Mouse (Mus musculus): ENCODE results near the gene Spryd3.

DNA sequence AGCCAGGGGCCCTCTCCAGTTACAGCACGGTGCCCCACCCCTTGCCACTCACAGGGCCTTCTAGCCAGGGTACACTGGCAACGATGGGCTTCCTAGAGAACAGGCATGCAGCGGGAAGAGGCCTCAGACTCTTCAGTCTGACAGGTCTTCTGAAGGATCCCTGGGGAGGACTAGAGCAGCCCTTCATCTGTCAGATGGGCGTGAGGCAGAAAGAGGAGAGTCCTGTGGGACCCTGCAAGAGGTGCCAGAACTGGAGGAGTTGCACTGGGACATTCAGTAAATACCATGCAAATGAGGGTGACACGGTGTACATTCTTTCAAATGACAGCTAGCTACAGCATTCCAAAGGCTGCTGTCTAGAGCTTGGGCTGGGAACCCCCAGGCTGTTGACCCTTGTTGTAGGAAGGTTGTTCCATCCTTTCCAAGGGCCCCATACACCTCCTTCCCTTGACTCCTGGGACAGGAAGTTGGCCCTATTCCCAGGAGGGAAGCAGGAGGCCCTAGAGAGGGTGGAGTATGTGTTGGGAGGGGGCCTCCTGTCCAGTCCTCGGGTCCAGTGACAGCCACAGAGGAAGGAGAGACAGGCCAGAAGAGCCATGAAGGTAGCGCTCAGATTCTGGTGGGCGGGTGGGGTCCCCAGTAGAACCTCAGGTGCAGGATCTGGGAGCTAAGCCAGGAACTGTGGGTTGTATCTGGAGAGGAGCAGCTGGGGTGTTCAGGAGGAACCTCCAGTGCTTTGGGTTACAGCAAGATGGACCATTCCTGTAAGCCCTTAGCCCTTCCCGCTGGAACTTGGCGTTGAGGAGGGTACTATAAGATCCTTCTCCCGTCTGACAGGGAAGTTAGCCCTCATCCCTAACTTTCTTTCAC, 34.1 kb downstream of the Spryd3 start:
- TF ChIP-seq CTCF (IDR thresholded peaks at IDR 0.05; ENCODE audit: low read depth) = no peak
- TF ChIP-seq EP300 (IDR thresholded peaks at IDR 0.05; ENCODE audit: low read depth) = peak; percentile 46

Data from liver, postnatal 0 days (tissue).